Mouse (Mus musculus): ENCODE measurements at regions not wholly inside any gene's neighbourhood (a gene's known extent, or its start where the extent isn't known, plus 50 kb on each side); places are given as distances from the start of the nearest gene placed in this dataset.

GRCm38 (mm10) chr15:87476862-87477490 is 67.1 kb upstream of the Fam19a5 start:
- no peak for TF ChIP-seq POLR2A (IDR thresholded peaks at IDR 0.05; ENCODE audit: borderline replicate concordance, insufficient read depth, low read length)
- no peak for TF ChIP-seq CTCF (IDR thresholded peaks at IDR 0.05; ENCODE audit: borderline replicate concordance, insufficient read depth, low read depth, low read length)

All from cerebellum, adult 2 months (tissue).